Comparison of ENCODE assay signal across 10 mouse cellular contexts in the genomic region with DNA sequence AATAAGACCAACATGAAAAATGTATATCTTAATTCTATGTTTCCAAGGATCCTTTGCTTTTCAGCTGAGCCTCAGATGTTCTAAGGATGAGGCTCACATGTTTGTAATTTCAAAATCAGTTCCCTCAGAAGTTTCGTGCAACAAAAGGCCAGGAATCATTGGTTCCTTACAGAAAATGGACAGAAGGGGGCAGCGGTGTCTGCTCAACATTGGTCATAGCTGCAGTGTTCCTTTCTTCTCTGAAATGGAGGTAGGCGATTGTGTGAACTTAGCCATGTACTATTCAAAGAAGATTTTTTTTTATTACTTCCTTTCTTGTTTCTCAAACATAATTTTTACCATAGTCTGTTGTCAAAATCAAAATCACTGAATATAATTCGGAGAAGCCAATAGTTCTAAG.
A peak's percentile ranks its signal among the peaks of the same experiment; 100 is the strongest.
DNase-seq lines count a peak whose midpoint lies in the region; ATAC-seq and TF ChIP-seq lines count a peak whose summit lies in the region.
"Had no signal": no experiment of that assay in that cellular context is flagged by ENCODE, and none has a peak within 500 bp of the region (broad histone marks: within the 10 kb centered on the region; RNA-seq: fewer than 3 reads in every experiment).

No protein-coding gene starts in this region.

- H3K4me1 ChIP-seq in forebrain, embryonic 14.5 days (ENCODE audit: control insufficient read depth, insufficient read depth, low read length) = no peaks in the 10 kb centered on the region
- H3K4me1 ChIP-seq in forebrain, embryonic 13.5 days = no peaks in the 10 kb centered on the region
- H3K4me1 ChIP-seq in hindbrain, postnatal 0 days (ENCODE audit: insufficient read depth, low read length) = no peaks in the 10 kb centered on the region
- H3K4me1 ChIP-seq: neural tube, embryonic 13.5 days had no signal

- WGBS in forebrain, embryonic 14.5 days = 40% methylated on average over 4 of the region's 4 CpGs
- 38% methylated on average over 4 of the region's 4 CpGs for WGBS in forebrain, embryonic 13.5 days
- WGBS in hindbrain, postnatal 0 days = 39% methylated on average over 4 of the region's 4 CpGs

- ATAC-seq in forebrain, embryonic 14.5 days = 0 out of 2 replicates have a peak, but pooled peaks have one; percentile 40
- no peak for ATAC-seq in forebrain, embryonic 13.5 days
- ATAC-seq in hindbrain, postnatal 0 days = no peak

- H3K27ac ChIP-seq in forebrain, embryonic 14.5 days (ENCODE audit: low read depth, low read length) = no peak overlapping the region
- no peak overlapping the region for H3K27ac ChIP-seq in forebrain, embryonic 13.5 days
- H3K27ac ChIP-seq in hindbrain, postnatal 0 days = no peak overlapping the region
- H3K27ac ChIP-seq: heart, embryonic 13.5 days; neural tube, embryonic 13.5 days had no signal

- TF ChIP-seq CTCF in hindbrain, postnatal 0 days (IDR thresholded peaks at IDR 0.05; ENCODE audit: low read depth) = peak; percentile 71

- H3K36me3 ChIP-seq in forebrain, embryonic 14.5 days (ENCODE audit: control insufficient read depth, insufficient read depth, low read length) = no peaks in the 10 kb centered on the region
- no peaks in the 10 kb centered on the region for H3K36me3 ChIP-seq in forebrain, embryonic 13.5 days (ENCODE audit: poor library complexity, severe bottlenecking)
- no peaks in the 10 kb centered on the region for H3K36me3 ChIP-seq in hindbrain, postnatal 0 days (ENCODE audit: insufficient read depth, low read length)
- H3K36me3 ChIP-seq: heart, embryonic 13.5 days; neural tube, embryonic 13.5 days had no signal

- H3K9me3 ChIP-seq in forebrain, embryonic 14.5 days (replicated peaks; ENCODE audit: control insufficient read depth, low read length) = no peaks in the 10 kb centered on the region
- no peaks in the 10 kb centered on the region for H3K9me3 ChIP-seq in forebrain, embryonic 13.5 days (replicated peaks)
- H3K9me3 ChIP-seq in hindbrain, postnatal 0 days (ENCODE audit: low read length) = no peaks in the 10 kb centered on the region
- H3K9me3 ChIP-seq: heart, embryonic 13.5 days; neural tube, embryonic 13.5 days had no signal

- DNase-seq in forebrain, embryonic 14.5 days (ENCODE audit: low spot score) = peak; percentile 38
- DNase-seq in right cerebral cortex, adult 2 months (ENCODE audit: low spot score in 2 of 2) = peak; percentile 38 to 54
- no peak for DNase-seq in right cerebral cortex, postnatal 25 days
- peak; percentile 30 for DNase-seq in c-Kit-positive CD71-negative TER-119-negative erythroid progenitor cells, embryonic 14.5 days (ENCODE audit: low read depth)
- DNase-seq in hindbrain, postnatal 0 days (ENCODE audit: low spot score) = peak; percentile 67
- DNase-seq in lung, adult 18-20 months = peak; percentile 47 to 55
- no peak for DNase-seq in yolk sac, embryonic 10.5 days (ENCODE audit: low spot score)

- no peaks in the 10 kb centered on the region for H3K27me3 ChIP-seq in forebrain, embryonic 14.5 days (replicated peaks; ENCODE audit: control insufficient read depth, insufficient read depth, low read length)
- no peaks in the 10 kb centered on the region for H3K27me3 ChIP-seq in forebrain, embryonic 13.5 days
- H3K27me3 ChIP-seq in hindbrain, postnatal 0 days (ENCODE audit: insufficient read depth, low read length) = no peaks in the 10 kb centered on the region
- H3K27me3 ChIP-seq: heart, embryonic 13.5 days; neural tube, embryonic 13.5 days had no signal

- H3K9ac ChIP-seq in forebrain, embryonic 14.5 days (ENCODE audit: low read length) = no peak overlapping the region
- H3K9ac ChIP-seq in forebrain, embryonic 13.5 days = no peak overlapping the region
- H3K9ac ChIP-seq in hindbrain, postnatal 0 days (replicated peaks; ENCODE audit: low read length) = no peak overlapping the region
- H3K9ac ChIP-seq: heart, embryonic 13.5 days; neural tube, embryonic 13.5 days had no signal

- H3K4me3 ChIP-seq in forebrain, embryonic 14.5 days (ENCODE audit: low read depth, low read length) = no peak overlapping the region
- H3K4me3 ChIP-seq in forebrain, embryonic 13.5 days = no peak overlapping the region
- no peak overlapping the region for H3K4me3 ChIP-seq in hindbrain, postnatal 0 days (ENCODE audit: low read length)
- H3K4me3 ChIP-seq: heart, embryonic 13.5 days; neural tube, embryonic 13.5 days had no signal

- H3K4me2 ChIP-seq in forebrain, embryonic 14.5 days (ENCODE audit: low read length) = no peak overlapping the region
- no peak overlapping the region for H3K4me2 ChIP-seq in forebrain, embryonic 13.5 days
- H3K4me2 ChIP-seq in hindbrain, postnatal 0 days (ENCODE audit: low read depth, low read length) = no peak overlapping the region
- H3K4me2 ChIP-seq: heart, embryonic 13.5 days; neural tube, embryonic 13.5 days had no signal

Comparison
In these comparisons a context has a peak if more than half of its experiments do, and no peak if none do; other contexts are left out.
1. DNase-seq: peak in forebrain, embryonic 14.5 days (single experiment), right cerebral cortex, adult 2 months (2 of 2), c-Kit-positive CD71-negative TER-119-negative erythroid progenitor cells, embryonic 14.5 days (single experiment), hindbrain, postnatal 0 days (single experiment) and lung, adult 18-20 months (2 of 2); none in right cerebral cortex, postnatal 25 days (single experiment) and yolk sac, embryonic 10.5 days (single experiment).